Mouse (Mus musculus) midbrain, embryonic 15.5 days (tissue): Measurements from ENCODE around the gene Piwil4. TPM values are rescaled to one million over a fixed set of nuclear protein-coding genes. Genes with fewer than 3 reads are reported as not detected.
A peak's percentile ranks its signal among the peaks of the same experiment; 100 is the strongest.

Experiments used
- ATAC-seq: fragments of 200-750 bp; cut with Nextera tagmentation; replicated peaks from 2 replicates; pipeline ENCODE4 v1.8.0; 2017; ENCODE audit warnings: moderate TSS enrichment
- H3K27ac ChIP-seq: fragments of 300-500 bp; sonication (generic); 2 replicates; pipeline ENCODE4 v1.5.1; 2015; ENCODE audit warnings: mild to moderate bottlenecking, inconsistent platforms
- H3K27me3 ChIP-seq: fragments of 300-500 bp; sonication (generic); replicated peaks from 2 replicates; pipeline ENCODE4 v1.6.1; 2015; ENCODE audit warnings: inconsistent platforms
- H3K36me3 ChIP-seq: fragments of 300-500 bp; sonication (generic); replicated peaks from 2 replicates; pipeline ENCODE4 v1.6.1; 2015; ENCODE audit warnings: inconsistent platforms
- H3K4me1 ChIP-seq: fragments of 300-500 bp; sonication (generic); 2 replicates; pipeline ENCODE4 v1.6.1; 2015; ENCODE audit warnings: inconsistent platforms
- H3K4me2 ChIP-seq: fragments of 300-500 bp; sonication (generic); 2 replicates; pipeline ENCODE4 v1.6.1; 2015; ENCODE audit warnings: inconsistent platforms, mild to moderate bottlenecking, moderate library complexity
- H3K4me3 ChIP-seq: fragments of 300-500 bp; sonication (generic); 2 replicates; pipeline ENCODE4 v1.5.1; 2015; ENCODE audit warnings: mild to moderate bottlenecking, inconsistent platforms
- H3K9ac ChIP-seq: fragments of 300-500 bp; sonication (generic); 2 replicates; pipeline ENCODE4 v1.6.1; 2015; ENCODE audit warnings: mild to moderate bottlenecking, inconsistent platforms
- H3K9me3 ChIP-seq: fragments of 300-500 bp; sonication (generic); 2 replicates; pipeline ENCODE4 v1.6.1; 2016; ENCODE audit warnings: inconsistent platforms
- WGBS: fragments of 180-500 bp; shearing (Covaris S2); methylation state at CpG from one replicate; pipeline ENCODE4 v1.1.7; 2015; ENCODE audit warnings: mixed read lengths; 5-methylcytosine and 5-hydroxymethylcytosine counted together
- polyA plus RNA-seq: library from polyadenylated mRNA; unstranded; fragments of >200 nt; fragmentation: Nextera tagmentation; extraction: Ambion mirVana; gene quantifications from 2 replicates; pipeline ENCODE4 v1.2.1, GENCODE M21; 2015

The Piwil4 gene
- polyA plus RNA-seq, result 0.34 and 0.66 TPM in 2 replicates

DNA sequence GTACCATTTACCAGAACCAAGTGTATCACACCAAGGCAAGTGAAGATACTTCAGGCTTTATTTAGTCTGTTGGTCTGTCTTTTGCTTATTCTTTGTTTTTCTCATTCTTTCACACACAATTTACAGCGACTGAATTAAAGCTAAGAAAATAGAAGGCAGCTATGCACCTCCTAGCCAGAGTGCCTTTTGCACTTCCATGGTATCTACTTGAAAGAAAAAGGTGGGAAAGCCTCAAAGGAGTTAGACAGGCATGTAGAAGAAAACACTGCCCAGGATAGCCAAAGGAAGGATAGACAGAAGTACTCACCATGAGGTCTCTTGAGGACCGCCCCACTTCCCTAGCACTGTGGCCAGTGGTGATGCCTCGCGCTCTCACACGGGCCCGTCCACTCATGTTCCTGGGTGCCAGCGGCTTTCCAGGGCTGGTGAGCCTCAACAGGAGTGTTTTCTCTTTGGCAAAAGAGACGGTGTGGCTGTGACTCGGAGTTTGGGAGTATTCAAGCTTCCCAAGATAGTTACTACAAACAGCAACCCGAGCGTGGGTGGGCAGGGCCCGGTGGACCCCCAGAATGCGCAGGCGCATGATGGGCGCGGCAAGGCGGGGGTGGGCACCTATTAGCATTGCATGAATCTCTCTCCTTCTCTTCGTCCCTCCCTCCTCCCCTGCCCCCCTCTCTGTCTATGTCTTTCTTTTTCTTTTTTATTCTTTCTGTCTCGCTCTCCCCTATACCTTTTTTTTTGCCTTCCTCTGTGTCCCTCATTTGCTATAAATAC, at the start of gene Piwil4:
Gene Piwil4 (minus strand): TSS at position 583 of the 774 bp plus-strand sequence.
- H3K27ac ChIP-seq, result no peak within 1 kb of the TSS
- H3K9ac ChIP-seq, result no peak within 1 kb of the TSS
- H3K9me3 ChIP-seq, result no peaks in the 10 kb centered on the region
- no peak for ATAC-seq
- no peak within 1 kb of the TSS for H3K4me3 ChIP-seq
- no peaks in the 10 kb centered on the region for H3K27me3 ChIP-seq
- WGBS, result 90% methylated on average over 19 of the region's 19 CpGs
- no peaks in the 10 kb centered on the region for H3K36me3 ChIP-seq
- no peaks in the 10 kb centered on the region for H3K4me1 ChIP-seq
- no peak within 1 kb of the TSS for H3K4me2 ChIP-seq

GRCm38 (mm10) chr9:14787356-14787755, 46.8 kb upstream of the Piwil4 start:
- 92% methylated on average over 6 of the region's 6 CpGs for WGBS
- ATAC-seq, result no peak
- H3K9ac ChIP-seq, result no peak overlapping the region
- peaks cover 5% of the 10 kb centered on the region; the same call in 1 of the 2 replicates for H3K36me3 ChIP-seq
- H3K4me3 ChIP-seq, result no peak overlapping the region
- no peak overlapping the region for H3K27ac ChIP-seq
- no peaks in the 10 kb centered on the region for H3K27me3 ChIP-seq
- H3K4me1 ChIP-seq, result peaks cover 10% of the 10 kb centered on the region
- H3K9me3 ChIP-seq, result no peaks in the 10 kb centered on the region
- no peak overlapping the region for H3K4me2 ChIP-seq

DNA sequence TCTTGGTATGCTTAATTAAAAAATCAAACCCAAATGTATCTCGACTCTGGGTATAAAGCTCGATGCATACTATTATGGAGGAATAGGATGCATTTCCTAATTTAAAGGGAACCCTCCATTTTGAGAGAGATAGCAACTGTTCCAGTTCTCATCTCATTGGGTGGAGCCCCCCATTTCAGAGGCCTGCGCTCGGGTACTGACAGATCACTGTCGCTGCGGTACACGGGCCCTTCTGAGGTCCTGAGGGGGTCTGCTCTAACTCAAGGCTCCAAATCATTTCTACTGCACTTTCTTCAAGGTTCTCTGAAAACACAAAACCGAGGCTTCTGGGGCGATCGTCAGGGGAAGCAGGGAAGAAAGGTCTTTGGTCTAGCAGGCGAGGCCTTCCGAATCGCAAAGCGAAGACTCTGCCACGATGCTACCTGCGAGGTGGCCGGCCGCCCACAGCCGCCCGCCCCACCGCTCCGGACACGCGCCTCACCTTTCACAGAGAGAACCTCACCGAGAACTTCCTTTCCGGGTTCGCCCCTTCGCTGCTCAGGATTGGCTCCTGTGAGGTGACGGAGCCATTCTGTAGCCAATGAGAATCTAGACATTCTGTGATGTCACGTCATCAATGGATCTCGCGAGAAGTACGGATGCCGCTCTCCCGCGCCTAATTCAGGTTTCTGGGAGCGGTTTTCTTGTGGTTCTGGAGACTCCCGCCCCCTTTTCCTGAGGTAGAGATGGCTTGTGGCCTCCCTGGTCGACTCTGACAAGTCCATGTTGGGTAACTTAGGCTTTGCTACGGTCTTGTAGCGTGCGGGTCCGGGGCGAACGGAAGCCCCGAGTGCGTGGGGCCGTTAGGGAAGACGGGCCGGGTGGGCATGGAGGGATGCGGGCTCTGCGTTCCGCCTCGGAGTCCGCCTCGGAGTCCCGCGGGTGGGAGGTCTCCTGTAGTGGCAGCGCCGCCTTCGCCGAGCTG, 43.8 kb upstream of the Piwil4 start, which contains the start of the genes Mre11a and Ankrd49:
Gene Mre11a (plus strand): TSS at position 616 of the 964 bp plus-strand sequence.
Gene Ankrd49 (minus strand): TSS at position 818 of the 964 bp plus-strand sequence.
- under 1% methylated on average over 62 of the region's 62 CpGs for WGBS
- no peaks in the 10 kb centered on the region for H3K9me3 ChIP-seq
- peaks cover 10% of the 10 kb centered on the region; the same call in 1 of the 2 replicates for H3K36me3 ChIP-seq
- peak within 1 kb of the TSS; percentile 92 for H3K9ac ChIP-seq
- H3K27ac ChIP-seq, result peak within 1 kb of the TSS; percentile 98
- peak within 1 kb of the TSS; percentile 90 for H3K4me2 ChIP-seq
- H3K27me3 ChIP-seq, result no peaks in the 10 kb centered on the region
- H3K4me1 ChIP-seq, result peaks cover 10% of the 10 kb centered on the region
- peak; percentile 100 for ATAC-seq
- peak within 1 kb of the TSS; percentile 95 for H3K4me3 ChIP-seq

DNA sequence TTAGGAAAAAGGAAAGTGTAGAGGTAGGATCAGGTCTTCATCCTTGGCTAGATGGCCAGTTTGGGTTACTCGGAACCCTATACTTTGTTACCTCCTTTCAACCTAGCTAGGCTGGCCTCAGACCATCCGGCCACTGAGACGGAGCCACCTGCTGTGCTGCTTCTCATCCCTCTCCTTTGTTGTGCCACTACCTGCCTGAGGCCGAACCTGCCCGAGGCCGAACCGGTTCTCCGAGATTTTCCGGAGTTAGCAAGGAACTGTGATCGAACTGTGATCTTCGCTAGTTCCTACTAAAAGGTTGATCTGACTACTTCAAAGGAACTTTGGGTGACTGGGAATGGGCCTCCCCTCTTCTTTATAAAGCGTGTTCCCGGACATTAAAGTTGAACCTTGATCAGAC, 37.8 kb upstream of the Piwil4 start:
- no peak for ATAC-seq
- no peak overlapping the region for H3K27ac ChIP-seq
- no peak overlapping the region for H3K4me2 ChIP-seq
- H3K4me3 ChIP-seq, result no peak overlapping the region
- no peak overlapping the region for H3K9ac ChIP-seq
- WGBS, result 42% methylated on average over 13 of the region's 13 CpGs
- no peaks in the 10 kb centered on the region for H3K27me3 ChIP-seq
- H3K9me3 ChIP-seq, result no peaks in the 10 kb centered on the region
- peaks cover 10% of the 10 kb centered on the region; the same call in 1 of the 2 replicates for H3K36me3 ChIP-seq
- H3K4me1 ChIP-seq, result no peaks in the 10 kb centered on the region

GRCm38 (mm10) chr9:14773813-14774212, 33.3 kb upstream of the Piwil4 start:
- Histone ChIP-seq H3K27me3 (no peaks in the 10 kb centered on the region), H3K27ac (no peak overlapping the region), H3K9me3 (no peaks in the 10 kb centered on the region), H3K4me1 (peaks cover 4% of the 10 kb centered on the region), H3K4me2 (no peak overlapping the region), H3K4me3 (no peak overlapping the region), H3K36me3 (no peaks in the 10 kb centered on the region), H3K9ac (no peak overlapping the region)
- no peak for ATAC-seq
- WGBS, result 60% methylated on average over 2 of the region's 2 CpGs

DNA sequence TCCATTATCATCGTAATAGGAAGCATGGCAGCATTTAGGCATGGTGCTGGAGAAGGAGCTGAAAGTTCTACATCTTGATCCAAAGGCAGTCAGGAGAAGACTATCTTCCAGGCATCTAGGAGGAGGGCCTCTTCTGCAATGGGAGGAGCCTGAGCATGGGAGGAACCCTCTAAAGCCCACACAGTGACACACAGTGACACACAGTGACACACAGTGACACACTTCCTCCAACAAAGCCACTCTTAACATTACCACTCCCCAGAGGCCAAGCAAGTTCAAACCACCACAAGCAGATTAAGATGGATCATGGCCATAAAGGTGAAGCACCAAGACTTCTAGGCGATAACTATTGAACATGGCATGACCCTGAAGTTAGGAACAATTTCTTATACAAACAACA, 31.5 kb upstream of the Piwil4 start:
- no peak for ATAC-seq
- Histone ChIP-seq H3K27me3 (no peaks in the 10 kb centered on the region), H3K4me2 (no peak overlapping the region), H3K27ac (no peak overlapping the region), H3K9ac (no peak overlapping the region), H3K9me3 (no peaks in the 10 kb centered on the region), H3K4me3 (no peak overlapping the region), H3K4me1 (peaks cover 4% of the 10 kb centered on the region), H3K36me3 (no peaks in the 10 kb centered on the region)
- 83% methylated on average over 2 of the region's 2 CpGs for WGBS

GRCm38 (mm10) chr9:14770803-14771471, 30.4 kb upstream of the Piwil4 start, which contains the start of gene 1700012B09Rik:
Gene 1700012B09Rik (minus strand): TSS chr9:14771030.
- Histone ChIP-seq H3K4me2 (peak within 1 kb of the TSS; percentile 28), H3K36me3 (no peaks in the 10 kb centered on the region), H3K4me1 (peaks cover 4% of the 10 kb centered on the region), H3K4me3 (no peak within 1 kb of the TSS), H3K9ac (no peak within 1 kb of the TSS), H3K27ac (no peak within 1 kb of the TSS), H3K9me3 (no peaks in the 10 kb centered on the region), H3K27me3 (no peaks in the 10 kb centered on the region)
- 16% methylated on average over 23 of the region's 23 CpGs for whole genome bisulfite sequencing
- ATAC-seq, result peak; percentile 77

- 44% methylated on average over 5 of the region's 6 CpGs for WGBS
- Histone ChIP-seq H3K27ac (no peak overlapping the region), H3K9ac (no peak overlapping the region), H3K36me3 (no peaks in the 10 kb centered on the region), H3K4me2 (no peak overlapping the region), H3K9me3 (no peaks in the 10 kb centered on the region), H3K27me3 (no peaks in the 10 kb centered on the region), H3K4me3 (no peak overlapping the region), H3K4me1 (peaks cover 4% of the 10 kb centered on the region)
- ATAC-seq, result peak; percentile 50; the same call in 1 of the 2 replicates
Measured at GRCm38 (mm10) chr9:14769811-14770210, 29.3 kb upstream of the Piwil4 start.

DNA sequence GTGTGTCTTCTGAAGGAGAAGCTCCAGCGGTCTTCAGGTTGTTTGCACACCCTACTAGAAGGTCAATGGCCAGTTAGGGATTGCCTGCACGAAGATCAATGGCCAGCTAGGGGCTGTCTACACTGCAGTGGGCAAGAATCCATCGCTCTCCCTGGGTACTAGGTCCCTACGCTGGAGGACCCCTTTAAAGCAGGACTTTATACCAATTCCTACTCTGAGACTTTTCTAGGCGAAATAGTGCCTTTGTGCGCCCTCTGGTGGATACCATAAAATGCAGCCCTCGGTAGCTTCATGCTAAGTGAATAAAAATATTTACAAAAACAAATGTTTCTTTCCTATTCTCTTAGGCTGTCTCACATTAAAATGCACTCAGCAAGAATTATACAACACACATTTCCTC, 24.2 kb upstream of the Piwil4 start:
- H3K4me2 ChIP-seq, result no peak overlapping the region
- ATAC-seq, result peak; percentile 71; the same call in 1 of the 2 replicates
- no peak overlapping the region for H3K27ac ChIP-seq
- no peaks in the 10 kb centered on the region for H3K9me3 ChIP-seq
- H3K27me3 ChIP-seq, result no peaks in the 10 kb centered on the region
- H3K9ac ChIP-seq, result no peak overlapping the region
- no peaks in the 10 kb centered on the region; the same call in 1 of the 2 replicates for H3K4me1 ChIP-seq
- no peak overlapping the region for H3K4me3 ChIP-seq
- no peaks in the 10 kb centered on the region for H3K36me3 ChIP-seq
- 23% methylated on average over 7 of the region's 7 CpGs for WGBS

- Histone ChIP-seq H3K36me3 (no peaks in the 10 kb centered on the region), H3K4me2 (no peak overlapping the region), H3K27me3 (no peaks in the 10 kb centered on the region), H3K4me1 (no peaks in the 10 kb centered on the region), H3K27ac (no peak overlapping the region), H3K9ac (no peak overlapping the region), H3K4me3 (no peak overlapping the region), H3K9me3 (no peaks in the 10 kb centered on the region)
- no peak for ATAC-seq
Measured at GRCm38 (mm10) chr9:14759261-14759660, 18.7 kb upstream of the Piwil4 start.

- H3K36me3 ChIP-seq, result no peaks in the 10 kb centered on the region
- no peaks in the 10 kb centered on the region for H3K4me1 ChIP-seq
- no peak overlapping the region for H3K9ac ChIP-seq
- H3K27ac ChIP-seq, result no peak overlapping the region
- no peaks in the 10 kb centered on the region for H3K27me3 ChIP-seq
- 81% methylated on average over 7 of the region's 7 CpGs for whole genome bisulfite sequencing
- no peak for ATAC-seq
- no peak overlapping the region for H3K4me3 ChIP-seq
- no peaks in the 10 kb centered on the region for H3K9me3 ChIP-seq
- no peak overlapping the region for H3K4me2 ChIP-seq
Measured at GRCm38 (mm10) chr9:14758590-14758989, 18.1 kb upstream of the Piwil4 start.
